Mouse (Mus musculus) gastrocnemius, postnatal 4 days (tissue): ENCODE data around the gene Olfr1419. TPM values are rescaled to one million over a fixed set of nuclear protein-coding genes. Genes with fewer than 3 reads are reported as not detected.
"Not testable (repeated sequence)": the region's sequence is repeated elsewhere in the genome, so short reads cannot be mapped to it uniquely, and the experiment has no call there.

Experiments used
- DNase-seq, 2 experiments: peaks; one replicate each; pipeline ENCODE4 v3.0.0; 2021 to 2022; ENCODE audit warnings: low spot score in 2 of 2, mixed read lengths in 2 of 2
- long read RNA-seq, 2 experiments: library from polyadenylated mRNA; stranded (forward); transcript quantifications; one replicate each; pipeline ENCODE4 v2.0.0; 2021
- total RNA-seq, 2 experiments: library from RNA; stranded (reverse); gene quantifications; 2 replicates each; pipeline ENCODE4 v1.2.3; 2021

Olfr1419 gene
- total RNA-seq = not detected
- long read RNA-seq, experiment 1 = 0 reads
- long read RNA-seq, experiment 2 = 0 reads

DNA sequence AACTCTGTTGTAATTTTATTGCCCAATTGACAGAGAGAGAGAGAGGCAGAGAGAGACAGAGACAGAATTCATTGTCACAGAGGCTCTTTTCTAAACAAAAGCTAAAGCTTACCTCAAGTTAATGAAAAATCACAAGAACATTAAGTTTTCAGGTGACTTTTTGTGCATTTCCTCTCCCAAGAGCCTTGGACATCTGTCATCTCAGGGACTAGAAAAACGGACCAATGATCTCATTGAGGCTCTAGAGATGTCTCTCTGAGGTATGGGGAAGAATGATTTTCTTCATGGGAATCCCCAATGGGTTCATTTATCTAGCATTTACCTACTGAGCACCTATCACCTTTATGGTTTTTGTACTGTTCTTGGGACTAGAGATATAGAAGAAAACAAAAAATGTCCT lies at the start of gene Olfr1419:
Olfr1419 (minus strand) TSS at position 101 of the 400 bp plus-strand sequence.
- no peak for DNase-seq

DNA sequence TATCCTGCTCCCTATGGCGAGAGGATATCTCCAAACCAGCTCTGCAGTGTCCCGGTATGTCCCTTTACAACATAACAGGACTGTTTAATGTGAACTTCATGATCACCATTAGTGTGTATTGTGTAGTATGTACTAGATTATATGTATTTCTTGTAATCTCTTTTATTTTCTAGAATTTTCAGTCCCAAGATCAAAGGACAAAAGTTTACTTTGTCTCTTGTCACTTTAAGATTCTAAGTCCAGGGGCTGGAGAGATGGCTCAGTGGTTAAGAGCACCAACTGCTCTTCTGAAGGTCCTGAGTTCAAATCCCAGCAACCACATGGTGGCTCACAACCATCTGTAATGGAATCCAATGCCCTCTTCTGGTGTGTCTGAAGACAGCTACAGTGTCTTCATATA lies 47.6 kb upstream of the Olfr1419 start:
- not testable (repeated sequence) for DNase-seq

DNA sequence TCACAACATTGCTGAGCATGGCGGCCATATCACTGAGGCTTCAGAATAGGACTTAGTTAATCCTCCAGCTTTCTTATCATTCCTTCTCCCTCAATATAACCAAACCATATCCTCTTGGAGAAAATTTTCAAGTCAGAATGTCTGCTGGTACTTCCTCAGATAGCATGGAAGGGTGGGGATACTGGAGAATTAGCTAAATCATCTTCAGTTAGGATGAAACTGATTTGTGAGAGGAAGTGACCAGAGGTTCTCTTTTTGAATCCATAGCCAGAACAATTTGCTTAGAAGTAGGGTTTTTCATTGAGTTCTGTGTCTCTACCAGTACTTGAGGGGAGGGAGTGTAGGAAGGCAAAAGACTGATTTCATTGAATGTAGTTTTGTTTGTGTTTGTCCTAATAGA lies 47.2 kb upstream of the Olfr1419 start:
- no peak for DNase-seq

DNA sequence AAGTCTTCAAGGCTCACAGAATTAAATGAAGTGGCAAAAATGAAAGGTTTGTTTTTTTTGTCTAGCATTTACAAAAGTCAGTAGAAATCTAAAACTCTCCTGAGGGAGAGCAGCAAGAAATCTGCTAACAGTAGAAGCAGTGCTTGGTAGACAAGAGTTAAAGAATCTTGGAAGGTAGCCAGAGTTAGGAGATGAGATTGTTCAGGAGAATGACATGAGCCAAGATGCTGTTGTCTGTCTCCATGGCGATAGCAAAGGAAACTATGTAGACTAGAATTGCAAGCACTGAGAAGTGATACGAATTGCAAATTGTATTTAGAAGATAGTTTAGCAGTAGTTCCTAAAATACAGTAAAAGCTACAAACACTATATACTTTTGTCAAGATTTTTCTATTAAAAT lies 40.9 kb upstream of the Olfr1419 start:
- no peak for DNase-seq

DNA sequence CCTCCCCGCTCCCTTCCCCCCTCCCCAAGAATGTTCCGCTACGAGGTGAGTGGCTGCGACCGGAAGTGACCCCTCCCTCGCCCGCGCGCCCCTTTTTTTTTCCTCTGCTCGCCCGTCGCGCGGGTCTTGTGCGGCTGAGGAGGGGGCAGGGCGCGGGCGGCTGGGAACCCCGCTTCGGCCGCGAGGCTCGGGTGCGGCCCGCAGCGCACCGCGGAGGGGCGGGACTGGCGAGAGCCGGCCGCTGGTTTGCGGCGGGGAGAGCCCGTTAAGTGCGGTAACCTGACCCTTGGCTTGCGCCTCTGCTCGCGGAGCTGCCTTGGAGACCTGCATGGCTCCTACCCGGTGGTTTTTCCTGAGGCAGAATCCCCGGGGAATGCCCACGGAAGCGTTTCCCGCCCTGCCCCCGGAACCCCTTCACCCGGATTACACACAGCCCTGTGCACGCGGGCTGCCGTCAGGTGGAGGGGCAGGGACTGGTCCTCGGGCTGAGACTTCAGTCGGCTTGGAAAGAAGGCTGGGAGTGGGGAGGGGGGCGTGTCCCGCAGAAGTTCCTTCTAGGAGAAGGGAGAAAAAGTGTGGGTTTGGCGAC lies 37.7 kb upstream of the Olfr1419 start:
- DNase-seq = peak; percentile 48 to 67

GRCm38 (mm10) chr19:11912037-11912532 lies 37.2 kb upstream of the Olfr1419 start, which contains the start of gene Patl1:
Patl1 (plus strand) TSS chr19:11912399.
- peak; percentile 97 to 98 for DNase-seq

DNA sequence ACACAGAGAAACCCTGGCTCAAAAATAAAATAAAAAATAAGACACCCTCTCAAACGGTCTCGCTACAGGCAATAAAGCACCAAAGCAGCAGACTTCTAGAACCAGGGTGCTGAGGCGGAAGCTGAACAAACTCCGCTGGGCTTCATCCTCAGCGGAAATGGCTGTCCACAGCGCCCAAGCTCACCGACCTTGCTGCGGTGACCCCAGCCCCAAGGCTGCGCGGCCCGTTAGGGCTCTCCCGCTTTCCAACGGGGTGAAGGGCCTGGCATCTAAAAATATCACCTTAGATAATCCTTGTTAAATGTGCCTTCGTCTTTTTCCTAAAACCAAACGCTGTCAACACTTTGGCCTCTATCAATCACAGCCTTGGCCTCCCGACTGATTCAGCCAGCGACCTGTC lies 36.7 kb upstream of the Olfr1419 start:
- DNase-seq = peak in 1 of 2 experiments; percentile 34

DNA sequence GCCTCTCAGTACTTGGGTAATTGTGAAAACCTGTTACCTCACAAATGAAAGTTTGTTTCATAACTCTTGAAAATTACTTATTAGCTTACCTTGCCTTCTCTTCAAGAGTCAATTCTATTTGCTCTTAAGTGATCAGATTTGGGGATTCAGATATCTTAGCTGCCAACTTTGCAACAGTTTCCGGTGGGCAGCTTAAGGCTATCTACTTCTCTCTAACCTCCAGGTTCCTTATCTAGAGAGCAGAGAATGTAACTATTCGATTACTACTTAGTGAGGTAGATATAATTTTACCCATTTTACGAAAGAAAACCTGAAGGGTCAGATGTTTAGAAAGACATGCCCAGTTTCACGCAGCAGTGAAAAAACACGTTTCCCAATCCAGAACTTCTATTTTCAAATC lies 36.1 kb upstream of the Olfr1419 start:
- DNase-seq = no peak

- no peak for DNase-seq
These were observed 11.4 kb upstream of the Olfr1419 start, which contains the start of gene Olfr1420 for GRCm38 (mm10) chr19:11886265-11886664. Olfr1420 (plus strand) TSS chr19:11886565.

DNA sequence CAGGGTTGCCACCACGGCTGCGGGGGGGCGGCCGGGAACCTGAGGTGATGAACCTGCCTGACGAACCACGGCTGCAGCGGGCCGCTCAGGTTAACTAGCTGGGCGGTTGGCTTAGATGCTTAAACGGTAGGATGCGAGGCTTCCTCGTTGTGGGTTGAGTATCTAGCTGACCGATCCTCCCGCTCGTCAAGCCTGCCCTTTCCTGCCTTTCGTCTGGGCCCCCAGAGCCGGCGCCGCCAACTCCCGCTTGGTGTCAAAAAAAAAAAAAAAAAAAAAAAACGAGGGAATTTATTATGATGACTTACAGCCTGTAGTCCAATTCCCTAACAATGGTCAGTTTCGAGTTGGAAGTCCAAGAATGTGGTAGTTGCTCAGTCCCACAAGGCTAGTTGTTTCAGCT lies 3.5 kb upstream of the Olfr1419 start:
- DNase-seq = not testable (repeated sequence)

GRCm38 (mm10) chr19:11867837-11868236 lies 7.1 kb downstream of the Olfr1419 start:
- no peak for DNase-seq

DNA sequence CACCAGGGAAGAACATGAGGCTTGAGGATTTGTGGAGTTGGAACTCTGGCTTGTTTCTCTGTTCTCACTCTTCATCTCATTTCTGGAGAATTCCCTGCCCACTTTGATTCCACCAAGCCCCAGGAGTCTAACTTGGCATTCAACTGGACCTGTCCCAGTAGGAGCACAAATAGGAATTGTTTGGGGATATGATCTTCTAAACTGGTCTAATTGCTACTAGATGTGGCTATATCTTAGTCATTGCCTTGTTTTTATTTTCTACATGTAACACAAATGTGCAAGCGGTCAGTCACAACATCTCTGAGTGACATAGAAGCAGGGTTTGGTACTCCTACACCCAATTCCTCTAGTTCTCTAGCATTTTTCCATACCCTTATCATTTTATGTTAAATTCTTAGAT lies 13.9 kb downstream of the Olfr1419 start, which contains the start of gene Olfr1418:
Olfr1418 (minus strand) TSS at position 101 of the 400 bp plus-strand sequence.
- no peak for DNase-seq

DNA sequence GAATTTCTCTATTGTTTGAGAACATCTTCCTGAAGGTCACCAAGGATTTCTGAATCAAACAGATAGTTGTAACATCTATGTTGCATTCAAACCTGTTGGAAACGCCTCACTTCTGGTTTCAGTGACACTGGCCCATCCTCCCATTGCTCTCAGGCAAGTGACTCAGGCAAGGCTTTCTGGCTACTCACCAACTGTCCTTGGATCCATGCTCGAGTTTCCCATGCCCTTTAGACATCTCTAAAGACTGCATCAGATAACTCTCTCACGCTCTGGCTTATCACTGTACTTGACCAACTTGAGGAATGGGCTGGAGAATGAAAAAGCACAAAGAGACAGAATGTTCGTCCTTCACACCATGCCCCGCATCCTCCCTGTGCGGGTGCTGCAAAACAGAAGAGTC lies 18.4 kb downstream of the Olfr1419 start:
- no peak for DNase-seq

GRCm38 (mm10) chr19:11854821-11855220 lies 20.1 kb downstream of the Olfr1419 start:
- no peak for DNase-seq

DNA sequence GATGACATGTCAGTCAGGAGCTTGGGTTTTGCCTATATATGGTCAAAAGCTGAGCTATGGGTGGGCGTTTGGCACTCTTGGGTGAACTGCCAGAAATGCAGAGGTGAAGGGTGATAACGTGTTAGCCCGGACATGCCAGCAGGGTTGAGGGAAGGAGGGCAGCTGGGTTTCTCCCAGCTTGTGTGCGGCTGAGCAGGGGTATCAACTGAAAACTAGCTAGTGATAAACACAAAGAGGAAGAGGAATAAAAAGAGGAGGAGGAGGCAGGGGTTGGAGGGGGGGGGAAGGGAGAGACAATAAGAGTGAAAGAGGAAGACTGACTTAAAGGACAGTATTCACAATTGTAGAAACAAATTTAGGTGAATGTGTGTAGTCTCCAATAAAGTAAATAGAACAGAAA lies 22.3 kb downstream of the Olfr1419 start:
- DNase-seq = no peak

- DNase-seq = no peak
These were observed 28.6 kb downstream of the Olfr1419 start for GRCm38 (mm10) chr19:11846333-11846732.

DNA sequence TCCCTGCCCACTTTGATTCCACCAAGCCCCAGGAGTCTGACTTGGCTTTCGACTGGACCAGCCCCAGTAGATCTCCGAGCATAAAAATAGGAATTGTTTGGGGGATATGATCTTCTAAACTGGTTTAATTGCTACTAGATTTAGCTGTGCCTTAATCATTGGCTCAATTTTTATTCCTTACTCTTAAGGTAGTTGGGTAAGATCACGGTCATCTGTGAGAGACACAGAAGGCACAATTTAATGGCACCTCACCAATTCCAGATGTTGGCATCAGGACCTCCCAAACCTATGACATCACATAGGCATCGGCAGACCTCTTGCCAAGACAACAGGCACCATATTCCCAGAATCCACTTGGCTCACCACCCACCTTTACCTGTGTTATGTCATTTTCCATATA lies 35.8 kb downstream of the Olfr1419 start, which contains the start of gene Olfr1417:
Olfr1417 (minus strand) TSS at position 101 of the 400 bp plus-strand sequence.
- DNase-seq = no peak

- DNase-seq = no peak
These were observed 51.4 kb downstream of the Olfr1419 start for GRCm38 (mm10) chr19:11823346-11824065.

GRCm38 (mm10) chr19:11820211-11820610 lies 54.7 kb downstream of the Olfr1419 start:
- DNase-seq = no peak

DNA sequence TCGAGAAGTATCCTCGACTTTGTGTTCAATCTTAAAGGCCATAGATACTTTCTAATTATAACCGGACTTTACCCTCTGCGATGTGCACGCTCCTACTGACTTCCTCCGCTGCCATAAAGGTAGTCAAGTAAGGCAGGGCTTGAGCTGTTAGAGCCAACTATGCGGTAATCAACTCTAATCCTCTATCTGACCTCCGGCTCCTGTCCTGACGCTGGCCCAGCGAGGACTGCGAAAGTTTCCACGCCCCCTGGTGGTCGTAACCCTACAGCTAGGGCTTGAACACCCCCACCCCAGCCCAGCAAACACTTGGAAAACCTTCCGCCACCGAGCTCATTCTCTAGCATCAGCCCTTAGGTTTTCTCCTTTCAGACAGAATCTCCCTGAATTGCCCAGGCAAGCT lies 55.1 kb downstream of the Olfr1419 start:
- peak; percentile 66 to 80 for DNase-seq

DNA sequence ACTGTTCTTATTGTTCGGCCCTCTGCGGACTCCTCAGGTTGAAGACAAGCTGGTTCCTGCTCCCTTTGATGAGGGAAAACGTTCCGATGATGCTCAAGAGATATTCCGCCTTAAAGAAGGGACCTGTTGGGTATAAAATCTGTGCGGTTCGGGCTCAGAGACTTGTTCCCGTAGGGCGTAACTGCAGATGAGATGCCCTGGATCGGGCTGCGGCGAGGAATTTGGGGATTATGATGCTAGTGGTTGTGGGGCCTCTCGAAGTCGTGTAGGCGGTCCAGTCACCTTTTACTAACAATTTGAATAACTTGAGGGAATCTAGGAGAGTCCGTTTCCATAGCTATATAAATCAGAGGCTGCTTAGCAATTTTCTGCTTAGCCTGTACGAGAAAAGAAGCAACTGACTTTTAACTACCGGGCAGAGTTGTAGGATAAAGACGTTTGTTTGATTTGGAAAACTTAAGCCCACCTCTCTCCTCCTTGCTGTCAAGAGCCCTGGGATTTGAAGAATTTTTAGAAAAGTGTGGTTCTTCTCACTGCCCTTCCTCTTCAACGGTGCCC lies 55.7 kb downstream of the Olfr1419 start, which contains the start of gene Stx3:
Stx3 (minus strand) TSS at position 261 of the 558 bp plus-strand sequence.
- DNase-seq = no peak
